Mouse (Mus musculus): Measurements from ENCODE around the gene Snrnp70.
"Not testable (repeated sequence)": the region's sequence is repeated elsewhere in the genome, so short reads cannot be mapped to it uniquely, and the experiment has no call there.

DNA sequence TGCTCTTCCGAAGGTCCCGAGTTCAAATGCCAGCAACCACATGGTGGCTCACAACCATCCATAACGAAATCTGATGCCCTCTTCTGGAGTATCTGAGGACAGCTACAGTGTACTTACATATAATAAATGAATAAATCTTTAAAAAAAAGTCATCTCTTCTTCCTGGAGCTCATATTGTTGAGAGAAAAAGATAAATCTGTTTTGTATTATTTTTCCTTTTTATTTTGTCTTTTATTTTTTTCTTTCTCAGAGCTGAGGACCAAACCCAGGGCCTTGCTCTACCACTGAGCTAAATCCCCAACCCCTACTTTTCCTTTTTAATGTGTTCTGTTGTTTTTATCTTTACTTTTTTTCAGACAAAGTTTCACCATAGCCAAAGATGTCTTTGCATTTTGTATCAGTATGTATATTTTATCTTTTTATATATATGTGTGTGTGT is 814 bp upstream of the Snrnp70 start:
- peak in 1 of 2 experiments; percentile 30; a peak in 2 of 4 replicates for TF ChIP-seq CTCF (conservative IDR thresholded peaks at IDR 0.05 in 1 of 2, IDR thresholded peaks at IDR 0.05 in 1 of 2; ENCODE audit: low read depth in 2 of 2, low read length in 2 of 2)
- TF ChIP-seq POLR2A (IDR thresholded peaks at IDR 0.05; ENCODE audit: low read depth, low read length); RCOR1 (conservative IDR thresholded peaks at IDR 0.05; ENCODE audit: low read depth, low read length); CHD2 (IDR thresholded peaks at IDR 0.05; ENCODE audit: low read length); ELF1 (IDR thresholded peaks at IDR 0.05; ENCODE audit: low read depth, low read length): not testable (repeated sequence)
